Mouse (Mus musculus): Measurements from ENCODE around the gene Saa2.

DNA sequence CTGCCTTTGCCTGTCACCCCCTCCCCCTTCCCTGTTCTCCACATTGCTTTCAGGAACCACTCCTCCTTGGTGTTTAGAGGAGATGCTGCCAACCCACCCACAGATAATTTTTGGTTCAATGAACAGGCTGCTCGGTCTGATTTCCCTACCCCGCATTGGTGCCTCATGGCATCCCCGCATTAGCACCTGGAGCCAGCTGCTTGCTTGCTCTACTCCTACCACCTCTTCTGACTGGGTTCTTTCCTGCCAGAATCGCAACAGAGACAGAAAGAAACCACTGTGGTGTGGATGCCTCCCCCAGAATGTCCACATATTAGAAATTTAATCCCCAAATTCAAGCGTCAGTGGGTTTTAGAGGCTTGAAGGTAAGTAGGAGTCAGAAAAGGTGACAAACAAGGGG, 27.2 kb upstream of the Saa2 start:
- TF ChIP-seq NRF1 (IDR thresholded peaks at IDR 0.05; ENCODE audit: insufficient read depth, low read depth, low read length, poor library complexity, severe bottlenecking) (no peak), ZC3H11A (IDR thresholded peaks at IDR 0.05; ENCODE audit: low read depth, low read length) (no peak), CHD2 (IDR thresholded peaks at IDR 0.05; ENCODE audit: low read length) (no peak), EP300 (IDR thresholded peaks at IDR 0.05; ENCODE audit: low read depth in 1 of 2, low read length in 2 of 2) (no peak), MAX (IDR thresholded peaks at IDR 0.05; ENCODE audit: low read length) (no peak), POLR2A (IDR thresholded peaks at IDR 0.05; ENCODE audit: control insufficient read depth in 1 of 2, insufficient read depth in 1 of 2, low read depth in 1 of 2, low read length in 2 of 2, poor library complexity in 1 of 2) (no peak), USF2 (IDR thresholded peaks at IDR 0.05; ENCODE audit: borderline replicate concordance in 1 of 2, insufficient read depth in 1 of 2, low read depth in 1 of 2, low read length in 2 of 2) (no peak), CTCF (IDR thresholded peaks at IDR 0.05 in 2 of 3, conservative IDR thresholded peaks at IDR 0.05 in 1 of 3; ENCODE audit: control insufficient read depth in 1 of 3, insufficient read depth in 1 of 3, low read depth in 2 of 3, low read length in 3 of 3, poor library complexity in 1 of 3, severe bottlenecking in 1 of 3) (no peak), POLR2AphosphoS2 (IDR thresholded peaks at IDR 0.05; ENCODE audit: low read length) (no peak), SIN3A (IDR thresholded peaks at IDR 0.05; ENCODE audit: low read length) (no peak), MYC (IDR thresholded peaks at IDR 0.05; ENCODE audit: low read depth, low read length) (no peak), ELF1 (IDR thresholded peaks at IDR 0.05; ENCODE audit: low read depth, low read length) (no peak), ETS1 (IDR thresholded peaks at IDR 0.05; ENCODE audit: low read depth, low read length) (no peak), USF1 (IDR thresholded peaks at IDR 0.05; ENCODE audit: low read depth, low read length) (no peak)

Data from MEL (cell line).